Mouse (Mus musculus) kidney, adult 2 months (tissue): ENCODE results near the gene Plekhh1. TPM values are rescaled to one million over a fixed set of nuclear protein-coding genes. Genes with fewer than 3 reads are reported as not detected.

Source experiments
- DNase-seq: peaks from one replicate; pipeline ENCODE4 v3.0.0; 2021
- H3K27ac ChIP-seq: fragments of 200-500 bp; 2 replicates; pipeline ENCODE4 v1.5.1; 2012; ENCODE audit warnings: low read depth, low read length, control low read depth, inconsistent platforms; ENCODE audit not compliant: insufficient read depth
- H3K27me3 ChIP-seq: fragments of 200-500 bp; replicated peaks from 2 replicates; pipeline ENCODE4 v1.6.1; 2012; ENCODE audit warnings: mild to moderate bottlenecking, moderate library complexity, low read length, inconsistent platforms; ENCODE audit not compliant: control insufficient read depth, insufficient read depth
- H3K36me3 ChIP-seq: fragments of 200-500 bp; 2 replicates; pipeline ENCODE4 v1.6.1; 2012; ENCODE audit warnings: mild to moderate bottlenecking, moderate library complexity, low read length, inconsistent platforms; ENCODE audit not compliant: control insufficient read depth, insufficient read depth
- H3K4me1 ChIP-seq: fragments of 200-500 bp; 2 replicates; pipeline ENCODE4 v1.6.1; 2011; ENCODE audit warnings: low read length; ENCODE audit not compliant: control insufficient read depth, insufficient read depth
- H3K4me3 ChIP-seq: fragments of 200-500 bp; 2 replicates; pipeline ENCODE4 v1.5.1; 2011; ENCODE audit warnings: mild to moderate bottlenecking, low read depth, low read length, control low read depth; ENCODE audit not compliant: insufficient read depth
- CTCF ChIP-seq: fragments of 200-500 bp; conservative IDR thresholded peaks from 2 replicates; pipeline ENCODE4 v1.5.1; 2011; ENCODE audit warnings: low read depth, mild to moderate bottlenecking, control low read depth, low read length, moderate library complexity, mixed read lengths; ENCODE audit not compliant: insufficient read depth, insufficient read length
- POLR2A ChIP-seq: fragments of 200-500 bp; IDR thresholded peaks from one replicate; pipeline ENCODE4 v1.6.1; 2011; ENCODE audit warnings: low read depth, low read length, control low read depth
- WGBS: fragments of 180-500 bp; shearing (Covaris S2); methylation state at CpG from one replicate; pipeline ENCODE4 v1.1.7; 2018; 5-methylcytosine and 5-hydroxymethylcytosine counted together
- polyA plus RNA-seq: library from polyadenylated mRNA; depleted of rRNA; stranded (reverse); fragments of >200 nt; gene quantifications from 2 replicates; pipeline ENCODE4 v1.2.3, GENCODE M21; 2012

The Plekhh1 gene
- polyA plus RNA-seq, 1 experiment, result 9.3 TPM

GRCm38 (mm10) chr12:79060766-79061652, 32.0 kb downstream of the Plekhh1 start:
- DNase-seq, result no peak
- Histone ChIP-seq H3K4me3 (no peak overlapping the region), H3K27ac (no peak overlapping the region), H3K4me1 (peaks cover 5% of the 10 kb centered on the region), H3K27me3 (no peaks in the 10 kb centered on the region), H3K36me3 (no peaks in the 10 kb centered on the region)
- 71% methylated on average over 7 of the region's 7 CpGs for WGBS
- TF ChIP-seq CTCF, result no peak

GRCm38 (mm10) chr12:79064451-79064850, 35.5 kb downstream of the Plekhh1 start:
- DNase-seq, result no peak
- no peaks in the 10 kb centered on the region for H3K36me3 ChIP-seq
- H3K4me1 ChIP-seq, result peaks cover 8% of the 10 kb centered on the region
- no peaks in the 10 kb centered on the region for H3K27me3 ChIP-seq
- TF ChIP-seq POLR2A (no peak), CTCF (no peak)
- WGBS, result 84% methylated on average over 13 of the region's 13 CpGs
- no peak overlapping the region for H3K27ac ChIP-seq
- H3K4me3 ChIP-seq, result no peak overlapping the region

GRCm38 (mm10) chr12:79066431-79066830, 37.5 kb downstream of the Plekhh1 start:
- H3K36me3 ChIP-seq, result no peaks in the 10 kb centered on the region
- H3K4me1 ChIP-seq, result peaks cover 15% of the 10 kb centered on the region
- no peaks in the 10 kb centered on the region for H3K27me3 ChIP-seq
- no peak overlapping the region for H3K4me3 ChIP-seq
- TF ChIP-seq CTCF (no peak), POLR2A (no peak)
- no peak overlapping the region for H3K27ac ChIP-seq
- 53% methylated on average over 9 of the region's 9 CpGs for WGBS
- peak; percentile 29 for DNase-seq

GRCm38 (mm10) chr12:79067526-79067925, 38.6 kb downstream of the Plekhh1 start:
- H3K27me3 ChIP-seq, result no peaks in the 10 kb centered on the region
- TF ChIP-seq CTCF (no peak), POLR2A (no peak)
- 58% methylated on average over 5 of the region's 5 CpGs for WGBS
- peak overlapping the region; percentile 71; the same call in 1 of the 2 replicates for H3K27ac ChIP-seq
- peak; percentile 90 for DNase-seq
- H3K4me1 ChIP-seq, result peaks cover 9% of the 10 kb centered on the region; the same call in 1 of the 2 replicates
- H3K4me3 ChIP-seq, result peak overlapping the region; percentile 59
- H3K36me3 ChIP-seq, result no peaks in the 10 kb centered on the region

- Histone ChIP-seq H3K36me3 (no peaks in the 10 kb centered on the region), H3K4me3 (peak overlapping the region; percentile 59), H3K4me1 (peaks cover 9% of the 10 kb centered on the region; the same call in 1 of the 2 replicates), H3K27me3 (no peaks in the 10 kb centered on the region), H3K27ac (peak overlapping the region; percentile 71)
- TF ChIP-seq CTCF (no peak), POLR2A (no peak)
- peak; percentile 89 for DNase-seq
- WGBS, result 51% methylated on average over 11 of the region's 11 CpGs
These were observed 39.3 kb downstream of the Plekhh1 start for GRCm38 (mm10) chr12:79068306-79068705.

- H3K27ac ChIP-seq, result peak overlapping the region; percentile 60
- H3K36me3 ChIP-seq, result no peaks in the 10 kb centered on the region
- TF ChIP-seq CTCF, result no peak
- no peak for TF ChIP-seq POLR2A
- 57% methylated on average over 6 of the region's 6 CpGs for WGBS
- peaks cover 9% of the 10 kb centered on the region; the same call in 1 of the 2 replicates for H3K4me1 ChIP-seq
- H3K4me3 ChIP-seq, result no peak overlapping the region
- peak; percentile 88 for DNase-seq
- no peaks in the 10 kb centered on the region for H3K27me3 ChIP-seq
These were observed 40.2 kb downstream of the Plekhh1 start for GRCm38 (mm10) chr12:79069187-79069608.

GRCm38 (mm10) chr12:79069916-79070315, 41.0 kb downstream of the Plekhh1 start:
- Histone ChIP-seq H3K27ac (peak overlapping the region; percentile 57), H3K4me1 (peaks cover 9% of the 10 kb centered on the region; the same call in 1 of the 2 replicates), H3K27me3 (no peaks in the 10 kb centered on the region), H3K36me3 (no peaks in the 10 kb centered on the region), H3K4me3 (no peak overlapping the region)
- TF ChIP-seq POLR2A (no peak), CTCF (no peak)
- DNase-seq, result no peak
- 62% methylated on average over 6 of the region's 6 CpGs for WGBS
